Mouse (Mus musculus): ENCODE results near the gene Pfdn5.

GRCm38 (mm10) chr15:102310074-102310845 lies 15.7 kb upstream of the Pfdn5 start:
- no peak for TF ChIP-seq CTCF (IDR thresholded peaks at IDR 0.05; ENCODE audit: low read depth, low read length)
- TF ChIP-seq POLR2A (IDR thresholded peaks at IDR 0.05; ENCODE audit: insufficient read depth, low read length), result no peak

All from ES-Bruce4 (cell line).